Mouse (Mus musculus): ENCODE data around the gene Iqca.

The Iqca gene

GRCm38 (mm10) chr1:90139729-90140128 is 13.5 kb downstream of the Iqca start:
- no peak for DNase-seq (ENCODE audit: low spot score in 2 of 2)

- DNase-seq (ENCODE audit: low spot score in 2 of 2), result no peak
Observed at GRCm38 (mm10) chr1:90132402-90132801, 20.8 kb downstream of the Iqca start.

GRCm38 (mm10) chr1:90131982-90132381 is 21.2 kb downstream of the Iqca start:
- no peak for DNase-seq (ENCODE audit: low spot score in 2 of 2)

GRCm38 (mm10) chr1:90124561-90124960 is 28.6 kb downstream of the Iqca start:
- no peak for DNase-seq (ENCODE audit: low spot score in 2 of 2)

- no peak for DNase-seq (ENCODE audit: low spot score in 2 of 2)
Observed at GRCm38 (mm10) chr1:90120706-90121105, 32.5 kb downstream of the Iqca start.

- no peak for DNase-seq (ENCODE audit: low spot score in 2 of 2)
Observed at GRCm38 (mm10) chr1:90119214-90119613, 34.0 kb downstream of the Iqca start.

- DNase-seq (ENCODE audit: low spot score in 2 of 2), result no peak
Observed at GRCm38 (mm10) chr1:90117207-90117606, 36.0 kb downstream of the Iqca start.

- DNase-seq (ENCODE audit: low spot score in 2 of 2), result no peak
Observed at GRCm38 (mm10) chr1:90114586-90114985, 38.6 kb downstream of the Iqca start.

GRCm38 (mm10) chr1:90113655-90114244 is 39.5 kb downstream of the Iqca start:
- no peak for DNase-seq (ENCODE audit: low spot score in 2 of 2)

- DNase-seq (ENCODE audit: low spot score in 2 of 2), result no peak
Observed at GRCm38 (mm10) chr1:90112669-90113068, 40.5 kb downstream of the Iqca start.

- no peak for DNase-seq (ENCODE audit: low spot score in 2 of 2)
Observed at GRCm38 (mm10) chr1:90111198-90111839, 41.9 kb downstream of the Iqca start.

- no peak for DNase-seq (ENCODE audit: low spot score in 2 of 2)
Observed at GRCm38 (mm10) chr1:90103896-90104487, 49.2 kb downstream of the Iqca start.

GRCm38 (mm10) chr1:90100360-90101232 is 52.6 kb downstream of the Iqca start:
- DNase-seq (ENCODE audit: low spot score in 2 of 2), result no peak

- DNase-seq (ENCODE audit: low spot score in 2 of 2), result no peak
Observed at GRCm38 (mm10) chr1:90092816-90093493, 60.2 kb downstream of the Iqca start.

- DNase-seq (ENCODE audit: low spot score in 2 of 2), result no peak
Observed at GRCm38 (mm10) chr1:90088192-90088990, 64.8 kb downstream of the Iqca start.

GRCm38 (mm10) chr1:90086461-90086860 is 66.7 kb downstream of the Iqca start:
- DNase-seq (ENCODE audit: low spot score in 2 of 2), result no peak

- DNase-seq (ENCODE audit: low spot score in 2 of 2), result no peak
Observed at GRCm38 (mm10) chr1:90085526-90086157, 67.6 kb downstream of the Iqca start.

- no peak for DNase-seq (ENCODE audit: low spot score in 2 of 2)
Observed at GRCm38 (mm10) chr1:90076291-90076690, 76.9 kb downstream of the Iqca start.

- no peak for DNase-seq (ENCODE audit: low spot score in 2 of 2)
Observed at GRCm38 (mm10) chr1:90074779-90075178, 78.4 kb downstream of the Iqca start.

GRCm38 (mm10) chr1:90071812-90072580 is 81.2 kb downstream of the Iqca start:
- no peak for DNase-seq (ENCODE audit: low spot score in 2 of 2)

Data from heart, adult 9 months (tissue).